Mouse (Mus musculus): ENCODE results near the gene Zc3h10.
A peak's percentile ranks its signal among the peaks of the same experiment; 100 is the strongest.
"Not testable (repeated sequence)": the region's sequence is repeated elsewhere in the genome, so short reads cannot be mapped to it uniquely, and the experiment has no call there.

Zc3h10 gene

DNA sequence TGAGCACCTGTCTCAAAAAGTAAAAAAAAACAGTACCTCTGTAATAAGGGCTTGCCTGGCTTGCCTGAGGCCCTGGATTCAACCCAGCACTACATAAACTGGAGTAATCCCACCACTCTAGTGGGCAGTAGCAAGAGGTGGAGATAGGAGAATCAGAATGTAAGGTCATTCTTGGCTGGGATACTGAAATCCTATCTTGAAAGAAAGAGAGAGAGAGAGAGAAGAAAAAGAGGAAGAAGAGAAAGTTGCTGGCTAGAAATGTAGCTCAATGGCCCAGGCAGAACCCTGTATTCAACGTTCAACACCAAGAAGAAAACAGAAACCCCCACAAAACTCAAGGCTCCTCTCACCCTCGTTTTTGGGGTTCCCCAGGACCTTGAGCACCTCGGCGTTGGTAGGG, 51.7 kb downstream of the Zc3h10 start:
- DNase-seq (ENCODE audit: low spot score) = no peak

GRCm38 (mm10) chr10:128495270-128495669, 52.3 kb downstream of the Zc3h10 start:
- no peak for DNase-seq (ENCODE audit: low spot score)

- DNase-seq (ENCODE audit: low spot score) = no peak
These were observed 52.8 kb downstream of the Zc3h10 start for GRCm38 (mm10) chr10:128494667-128495245.

GRCm38 (mm10) chr10:128493695-128494666, 53.6 kb downstream of the Zc3h10 start, which contains the start of gene Myl6:
TSS of gene Myl6 (minus strand) at chr10:128494145.
- peak; percentile 100 for DNase-seq (ENCODE audit: low spot score)

DNA sequence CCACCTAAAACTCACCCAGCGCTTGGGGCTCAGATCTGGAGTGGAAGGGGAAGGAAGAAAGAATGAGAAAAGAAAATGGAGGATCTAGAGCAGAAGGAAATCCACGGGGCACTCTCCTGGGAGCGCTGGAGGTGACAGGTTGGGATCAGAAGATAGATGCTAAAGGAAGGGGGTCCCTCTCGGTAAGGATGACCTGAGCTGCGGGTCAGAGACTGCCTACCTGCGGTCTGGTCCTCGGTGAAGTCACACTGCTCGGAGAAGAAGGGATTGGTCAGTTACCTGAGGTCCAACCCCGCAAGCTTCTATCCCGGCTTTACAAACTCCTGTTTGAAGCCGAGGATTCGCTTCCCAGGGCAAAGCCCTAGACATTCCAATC, 54.3 kb downstream of the Zc3h10 start:
- peak; percentile 26 for DNase-seq (ENCODE audit: low spot score)

- peak; percentile 63 for DNase-seq (ENCODE audit: low spot score)
These were observed 54.8 kb downstream of the Zc3h10 start for GRCm38 (mm10) chr10:128492633-128493311.

- DNase-seq (ENCODE audit: low spot score) = not testable (repeated sequence)
These were observed 55.5 kb downstream of the Zc3h10 start for GRCm38 (mm10) chr10:128492051-128492450.
